Mouse (Mus musculus) midbrain, postnatal 0 days (tissue): ENCODE measurements around the gene Cs. TPM values are rescaled to one million over a fixed set of nuclear protein-coding genes. Genes with fewer than 3 reads are reported as not detected.

Experiments
- ATAC-seq: fragments of 200-750 bp; cut with Nextera tagmentation; 2 replicates; pipeline ENCODE4 v1.8.0; 2017; ENCODE audit warnings: moderate number of reproducible peaks, mild to moderate bottlenecking, moderate TSS enrichment, moderate library complexity; ENCODE audit not compliant: low FRiP score
- DNase-seq: peaks from one replicate; pipeline ENCODE4 v3.0.0-alpha.2; 2015; ENCODE audit warnings: low spot score
- H3K27ac ChIP-seq: fragments of 300-500 bp; sonication (generic); 2 replicates; pipeline ENCODE4 v1.5.1; 2014; ENCODE audit warnings: low read depth, mild to moderate bottlenecking, low read length, mixed read lengths
- H3K27me3 ChIP-seq: fragments of 300-500 bp; sonication (generic); 2 replicates; pipeline ENCODE4 v1.6.1; 2014; ENCODE audit warnings: low read length, control low read depth, mixed read lengths; ENCODE audit not compliant: insufficient read depth
- H3K36me3 ChIP-seq: fragments of 300-500 bp; sonication (generic); 2 replicates; pipeline ENCODE4 v1.6.1; 2014; ENCODE audit warnings: low read length, control low read depth, mixed read lengths; ENCODE audit not compliant: insufficient read depth
- H3K4me1 ChIP-seq: fragments of 300-500 bp; sonication (generic); 2 replicates; pipeline ENCODE4 v1.6.1; 2014; ENCODE audit warnings: mild to moderate bottlenecking, control low read depth, antibody characterized with exemption, low read length, mixed read lengths; ENCODE audit not compliant: insufficient read depth
- H3K4me2 ChIP-seq: fragments of 300-500 bp; sonication (generic); 2 replicates; pipeline ENCODE4 v1.6.1; 2014; ENCODE audit warnings: low read depth, mild to moderate bottlenecking, low read length, mixed read lengths; ENCODE audit not compliant: poor library complexity, severe bottlenecking
- H3K4me3 ChIP-seq: fragments of 300-500 bp; sonication (generic); 2 replicates; pipeline ENCODE4 v1.5.1; 2014; ENCODE audit warnings: low read depth, mild to moderate bottlenecking, low read length, moderate library complexity
- H3K9ac ChIP-seq: fragments of 300-500 bp; sonication (generic); replicated peaks from 2 replicates; pipeline ENCODE4 v1.6.1; 2014; ENCODE audit warnings: mild to moderate bottlenecking, low read length, moderate library complexity, mixed read lengths; ENCODE audit not compliant: poor library complexity, severe bottlenecking
- H3K9me3 ChIP-seq: fragments of 300-500 bp; sonication (generic); 2 replicates; pipeline ENCODE4 v1.6.1; 2016; ENCODE audit warnings: low read length, control low read depth
- CTCF ChIP-seq: IDR thresholded peaks from 2 replicates; pipeline ENCODE4 v1.5.1; 2016; ENCODE audit warnings: antibody characterized with exemption, mild to moderate bottlenecking
- WGBS: fragments of 180-500 bp; shearing (Covaris S2); extraction: QIAGEN DNeasy Blood & Tissue Kit; methylation state at CpG from one replicate; pipeline ENCODE4 v1.1.7; 2014; 5-methylcytosine and 5-hydroxymethylcytosine counted together
- polyA plus RNA-seq: library from polyadenylated mRNA; unstranded; fragments of >200 nt; fragmentation: Nextera tagmentation; extraction: Ambion mirVana; gene quantifications from 2 replicates; pipeline ENCODE4 v1.2.1, GENCODE M21; 2015
- total RNA-seq: library from RNA; depleted of rRNA; stranded (reverse); fragments of >200 nt; gene quantifications from 2 replicates; pipeline ENCODE4 v1.2.3, GENCODE M21; 2014

The Cs gene
- total and polyA plus RNA-seq, 2 experiments from 2014 or later: 255 to 309 TPM

DNA sequence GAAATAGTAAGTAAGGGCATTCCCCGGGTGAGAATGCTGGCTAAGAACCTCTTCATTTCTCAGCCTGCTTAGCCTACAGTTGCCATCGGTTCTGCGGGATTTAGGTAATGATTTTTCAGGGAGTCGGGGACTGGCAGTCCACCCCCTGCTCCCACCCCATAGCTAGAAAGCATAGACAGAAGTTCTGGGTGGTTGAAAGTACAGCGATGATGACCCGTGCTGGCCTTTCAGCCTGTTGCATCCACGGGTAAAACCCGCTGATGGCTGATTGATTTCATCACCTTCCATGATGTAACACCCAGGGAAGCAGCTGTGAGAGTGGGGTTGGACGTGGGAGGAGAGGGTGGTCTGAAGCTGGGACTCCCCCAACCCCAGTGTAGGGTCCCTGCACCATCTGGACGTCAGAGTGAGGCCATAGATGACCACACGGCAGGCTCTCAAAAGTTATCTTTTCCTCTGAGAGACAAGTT lies 38.8 kb upstream of the Cs start, which contains the start of gene Il23a:
Gene Il23a, minus strand, starts transcription at position 51 of the 470 bp plus-strand sequence.
- H3K27ac ChIP-seq: no peak within 1 kb of the TSS
- ATAC-seq: no peak
- 82% methylated on average over 11 of the region's 11 CpGs for WGBS
- no peak for TF ChIP-seq CTCF
- H3K27me3 ChIP-seq: no peaks in the 10 kb centered on the region
- no peak for DNase-seq
- no peak within 1 kb of the TSS for H3K9ac ChIP-seq
- H3K4me3 ChIP-seq: no peak within 1 kb of the TSS
- no peaks in the 10 kb centered on the region for H3K9me3 ChIP-seq
- no peaks in the 10 kb centered on the region for H3K36me3 ChIP-seq
- peaks cover under 1% of the 10 kb centered on the region; the same call in 1 of the 2 replicates for H3K4me1 ChIP-seq
- no peak within 1 kb of the TSS for H3K4me2 ChIP-seq

DNA sequence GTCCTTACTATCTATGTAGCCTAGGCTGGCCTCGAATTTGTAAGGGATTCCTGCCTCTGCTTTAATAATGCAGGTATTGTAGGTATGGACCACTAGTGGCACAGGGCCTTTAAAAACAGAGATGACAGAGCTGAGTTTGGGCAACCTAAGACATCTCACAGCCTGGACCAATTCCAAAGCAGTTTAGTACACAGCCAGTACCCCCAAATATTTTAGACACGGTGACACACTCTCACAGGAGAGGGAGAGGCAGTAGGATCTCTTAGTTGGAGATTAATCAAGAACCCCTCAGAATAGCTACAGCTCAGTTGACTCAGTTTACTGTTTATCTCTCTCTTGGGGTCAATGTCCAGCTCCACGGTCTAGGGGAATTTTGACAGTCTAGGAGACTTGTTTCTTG lies 35.2 kb upstream of the Cs start:
- no peaks in the 10 kb centered on the region for H3K27me3 ChIP-seq
- WGBS: 40% methylated on average over 3 of the region's 3 CpGs
- no peak for ATAC-seq
- H3K9me3 ChIP-seq: no peaks in the 10 kb centered on the region
- H3K36me3 ChIP-seq: no peaks in the 10 kb centered on the region
- peaks cover 11% of the 10 kb centered on the region for H3K4me1 ChIP-seq
- H3K9ac ChIP-seq: peak overlapping the region; percentile 87
- H3K4me2 ChIP-seq: peak overlapping the region; percentile 79
- peak overlapping the region; percentile 49 for H3K4me3 ChIP-seq
- no peak for DNase-seq
- H3K27ac ChIP-seq: peak overlapping the region; percentile 97
- TF ChIP-seq CTCF: no peak

DNA sequence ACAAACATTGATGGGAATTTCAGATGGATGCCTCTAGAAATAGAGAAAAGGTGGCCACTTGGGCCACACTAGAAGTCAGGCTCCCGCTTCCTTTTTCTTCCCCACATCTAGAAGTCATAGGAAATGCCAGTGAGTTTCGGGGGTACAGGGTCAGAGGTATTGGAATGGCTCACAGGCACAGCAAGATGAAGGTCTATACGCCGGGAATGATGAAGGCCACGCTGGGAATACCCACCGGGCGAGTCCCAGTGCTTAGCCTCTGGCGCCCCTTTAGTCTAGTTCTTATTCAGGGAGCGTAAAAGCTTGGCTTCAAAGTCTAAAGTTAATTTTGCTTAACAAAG lies 34.8 kb upstream of the Cs start:
- Histone ChIP-seq H3K4me1 (peaks cover 11% of the 10 kb centered on the region), H3K27me3 (no peaks in the 10 kb centered on the region), H3K27ac (peak overlapping the region; percentile 97), H3K9me3 (no peaks in the 10 kb centered on the region), H3K4me2 (peak overlapping the region; percentile 79), H3K36me3 (no peaks in the 10 kb centered on the region), H3K4me3 (peak overlapping the region; percentile 49), H3K9ac (peak overlapping the region; percentile 87)
- no peak for DNase-seq
- WGBS: under 1% methylated on average over 9 of the region's 9 CpGs
- TF ChIP-seq CTCF: no peak
- peak; percentile 44 for ATAC-seq

- Histone ChIP-seq H3K4me3 (peak within 1 kb of the TSS; percentile 49), H3K4me2 (peak within 1 kb of the TSS; percentile 79), H3K4me1 (peaks cover 11% of the 10 kb centered on the region), H3K9me3 (no peaks in the 10 kb centered on the region), H3K27me3 (no peaks in the 10 kb centered on the region), H3K9ac (peak within 1 kb of the TSS; percentile 87), H3K36me3 (no peaks in the 10 kb centered on the region), H3K27ac (peak within 1 kb of the TSS; percentile 97)
- DNase-seq (peak; percentile 99), ATAC-seq (peak; percentile 98)
- WGBS: 1% methylated on average over 37 of the region's 37 CpGs
- TF ChIP-seq CTCF: no peak
Measured at GRCm38 (mm10) chr10:128303126-128304021, 34.2 kb upstream of the Cs start, which contains the start of gene Pan2. Pan2 (plus strand) TSS chr10:128303335.

DNA sequence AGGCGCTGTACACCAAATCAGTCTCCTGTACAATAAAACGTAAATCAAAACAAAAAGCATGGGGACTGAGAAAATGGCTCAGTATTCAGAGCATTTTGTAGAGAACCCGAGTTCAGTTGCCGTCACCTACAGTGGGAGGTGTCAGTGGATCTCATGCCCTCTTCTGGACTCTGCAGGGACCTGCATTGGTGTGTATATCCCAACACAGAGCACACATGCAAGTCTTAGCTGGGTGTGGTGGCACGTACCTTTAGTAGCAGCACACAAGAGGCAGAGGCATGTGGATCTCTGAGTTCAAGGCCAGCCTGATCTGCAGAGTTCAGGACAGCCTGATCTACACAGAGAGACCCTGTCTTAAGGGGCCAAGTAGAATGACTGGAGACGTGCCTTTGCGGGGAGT lies 27.9 kb upstream of the Cs start:
- no peak overlapping the region for H3K27ac ChIP-seq
- H3K36me3 ChIP-seq: peaks cover 27% of the 10 kb centered on the region
- no peaks in the 10 kb centered on the region for H3K27me3 ChIP-seq
- no peak overlapping the region for H3K4me2 ChIP-seq
- no peak overlapping the region for H3K4me3 ChIP-seq
- H3K9ac ChIP-seq: no peak overlapping the region
- H3K9me3 ChIP-seq: no peaks in the 10 kb centered on the region
- ATAC-seq (no peak), DNase-seq (no peak)
- no peak for TF ChIP-seq CTCF
- 94% methylated on average over 7 of the region's 7 CpGs for WGBS
- H3K4me1 ChIP-seq: peaks cover 1% of the 10 kb centered on the region; the same call in 1 of the 2 replicates

GRCm38 (mm10) chr10:128310177-128310576 lies 27.4 kb upstream of the Cs start:
- WGBS: 56% methylated on average over 11 of the region's 11 CpGs
- no peaks in the 10 kb centered on the region for H3K9me3 ChIP-seq

More at GRCm38 (mm10) chr10:128310177-128310576, 27.4 kb upstream of the Cs start:
- Histone ChIP-seq H3K9ac (no peak overlapping the region; the same call in 1 of the 2 replicates), H3K4me3 (no peak overlapping the region), H3K4me2 (no peak overlapping the region), H3K27me3 (no peaks in the 10 kb centered on the region), H3K36me3 (peaks cover 32% of the 10 kb centered on the region), H3K4me1 (no peaks in the 10 kb centered on the region), H3K27ac (no peak overlapping the region; the same call in 1 of the 2 replicates)
- no peak for TF ChIP-seq CTCF
- DNase-seq (peak; percentile 50), ATAC-seq (no peak)
